Mouse (Mus musculus): ENCODE measurements around the gene Pdzk1. TPM values are rescaled to one million over a fixed set of nuclear protein-coding genes. Genes with fewer than 3 reads are reported as not detected.

The Pdzk1 gene
- total and polyA plus RNA-seq, 3 experiments = 0.13 TPM; not detected in 2

DNA sequence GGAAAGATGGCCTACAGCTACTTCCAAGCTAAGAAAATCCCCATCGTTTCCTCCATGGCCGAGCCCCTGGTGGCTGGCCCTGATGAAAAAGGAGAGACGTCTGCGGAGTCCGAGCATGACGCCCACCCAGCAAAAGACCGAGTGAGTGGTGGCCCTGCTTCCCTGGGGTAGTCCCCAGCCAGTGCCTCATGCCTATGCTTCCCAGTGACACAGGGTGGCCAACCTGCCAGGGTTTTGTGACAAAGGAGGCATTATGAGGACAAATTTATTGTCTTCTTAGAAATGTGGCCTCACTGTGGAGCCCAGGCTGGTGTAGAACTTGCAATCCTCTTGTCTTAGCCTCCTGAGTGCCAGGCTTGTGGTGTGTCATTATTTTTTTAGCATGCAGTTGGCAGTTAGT is 40.0 kb downstream of the Pdzk1 start:
- no peak overlapping the region for H3K27ac ChIP-seq (ENCODE audit: insufficient read depth, low read depth)
- no peak for DNase-seq (ENCODE audit: extremely low read depth)
- in situ Hi-C loops (cut with MboI; ENCODE audit: low pct_ligation_motif_present, low pct_unique_long_range_greater_than_20kb, low sequenced_read_pairs) (no loop called here), dilution Hi-C loops (cut with MboI; ENCODE audit: extremely low pct_ligation_motif_present, extremely low pct_unique_long_range_greater_than_20kb, low sequenced_read_pairs) (no loop called here)
- H3K4me2 ChIP-seq (ENCODE audit: insufficient read depth, low read depth, poor library complexity, severe bottlenecking) = no peak overlapping the region
- TF ChIP-seq MAFK (IDR thresholded peaks at IDR 0.05; ENCODE audit: insufficient replicate concordance, low read length) (no peak), MAZ (IDR thresholded peaks at IDR 0.05; ENCODE audit: low read depth, low read length) (no peak), ZC3H11A (IDR thresholded peaks at IDR 0.05; ENCODE audit: low read depth, low read length) (no peak), UBTF (IDR thresholded peaks at IDR 0.05; ENCODE audit: low read depth, low read length) (no peak), IRF4 (IDR thresholded peaks at IDR 0.05; ENCODE audit: low read depth, low read length) (no peak), E2F4 (IDR thresholded peaks at IDR 0.05; ENCODE audit: insufficient replicate concordance, low read depth, low read length) (no peak), BHLHE40 (IDR thresholded peaks at IDR 0.05; ENCODE audit: low read depth, low read length) (no peak), EP300 (IDR thresholded peaks at IDR 0.05; ENCODE audit: low read length) (no peak), CHD2 (IDR thresholded peaks at IDR 0.05; ENCODE audit: low read length) (no peak), POLR2A (IDR thresholded peaks at IDR 0.05; ENCODE audit: low read depth, low read length) (no peak), CTCF (conservative IDR thresholded peaks at IDR 0.05 in 1 of 2, IDR thresholded peaks at IDR 0.05 in 1 of 2; ENCODE audit: low read depth in 2 of 2, low read length in 2 of 2) (no peak), TCF12 (IDR thresholded peaks at IDR 0.05; ENCODE audit: low read depth, low read length) (no peak), KAT2A (IDR thresholded peaks at IDR 0.05; ENCODE audit: insufficient replicate concordance, low read length) (no peak), MYC (IDR thresholded peaks at IDR 0.05; ENCODE audit: low read depth, low read length) (no peak), MXI1 (IDR thresholded peaks at IDR 0.05; ENCODE audit: low read depth, low read length) (no peak), HCFC1 (IDR thresholded peaks at IDR 0.05; ENCODE audit: low read depth, low read length) (no peak), ZMIZ1 (IDR thresholded peaks at IDR 0.05; ENCODE audit: low read depth, low read length) (no peak), NELFE (IDR thresholded peaks at IDR 0.05; ENCODE audit: low read depth, low read length) (no peak), POLR2AphosphoS2 (IDR thresholded peaks at IDR 0.05; ENCODE audit: low read depth, low read length) (no peak)
- no peak overlapping the region for H3K9ac ChIP-seq (ENCODE audit: insufficient read depth, low read depth)
- H3K36me3 ChIP-seq (replicated peaks in 1 of 2; ENCODE audit: control insufficient read depth in 1 of 2, insufficient read depth in 1 of 2, low read length in 1 of 2) = peaks cover 43 to 62% of the 10 kb centered on the region in 2 experiments
- no peaks in the 10 kb centered on the region for H3K79me2 ChIP-seq (replicated peaks; ENCODE audit: control insufficient read depth, extremely low read depth, insufficient read depth, poor library complexity, severe bottlenecking)
- no peaks in the 10 kb centered on the region for H3K27me3 ChIP-seq (replicated peaks)
- no peaks in the 10 kb centered on the region for H3K4me1 ChIP-seq (ENCODE audit: control insufficient read depth in 1 of 2, insufficient read depth in 2 of 2)
- H3K4me3 ChIP-seq (replicated peaks in 1 of 3; ENCODE audit: low read depth in 2 of 3, low read length in 2 of 3, poor library complexity in 1 of 3) = no peak overlapping the region
- H3K9me3 ChIP-seq (replicated peaks; ENCODE audit: low read length) = no peaks in the 10 kb centered on the region

DNA sequence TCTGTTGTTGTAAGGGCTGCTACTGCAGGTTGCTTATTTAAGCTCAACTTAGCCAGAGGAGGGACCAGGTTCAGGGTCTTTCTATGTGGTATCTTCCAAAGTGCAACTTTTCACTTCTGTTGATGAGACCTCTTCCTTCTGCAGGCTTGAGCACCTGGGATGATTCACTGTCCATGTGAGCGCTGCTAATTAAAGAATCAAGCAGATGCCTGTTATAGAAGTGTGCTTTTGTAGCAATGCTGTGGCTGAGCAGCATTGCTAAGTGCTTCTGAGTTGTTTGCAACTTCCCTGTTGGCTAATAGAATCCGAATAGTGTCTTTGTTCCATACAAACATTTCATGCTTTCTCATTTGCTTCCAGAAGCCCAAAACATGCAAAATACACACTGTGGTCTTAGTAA is 41.2 kb downstream of the Pdzk1 start:
- in situ Hi-C loops (cut with MboI; ENCODE audit: low pct_ligation_motif_present, low pct_unique_long_range_greater_than_20kb, low sequenced_read_pairs) (no loop called here), dilution Hi-C loops (cut with MboI; ENCODE audit: extremely low pct_ligation_motif_present, extremely low pct_unique_long_range_greater_than_20kb, low sequenced_read_pairs) (no loop called here)
- no peaks in the 10 kb centered on the region for H3K9me3 ChIP-seq (replicated peaks; ENCODE audit: low read length)
- DNase-seq (ENCODE audit: extremely low read depth) = no peak
- no peak overlapping the region for H3K27ac ChIP-seq (ENCODE audit: insufficient read depth, low read depth)
- no peaks in the 10 kb centered on the region for H3K4me1 ChIP-seq (ENCODE audit: control insufficient read depth in 1 of 2, insufficient read depth in 2 of 2)
- no peaks in the 10 kb centered on the region for H3K79me2 ChIP-seq (replicated peaks; ENCODE audit: control insufficient read depth, extremely low read depth, insufficient read depth, poor library complexity, severe bottlenecking)
- TF ChIP-seq ZNF384 (IDR thresholded peaks at IDR 0.05; ENCODE audit: low read depth, low read length) = no peak
- H3K27me3 ChIP-seq (replicated peaks) = no peaks in the 10 kb centered on the region
- H3K4me2 ChIP-seq (ENCODE audit: insufficient read depth, low read depth, poor library complexity, severe bottlenecking) = no peak overlapping the region
- no peak overlapping the region for H3K4me3 ChIP-seq (replicated peaks in 1 of 3; ENCODE audit: low read depth in 2 of 3, low read length in 2 of 3, poor library complexity in 1 of 3)
- H3K36me3 ChIP-seq (replicated peaks in 1 of 2; ENCODE audit: control insufficient read depth in 1 of 2, insufficient read depth in 1 of 2, low read length in 1 of 2) = peaks cover 52 to 72% of the 10 kb centered on the region in 2 experiments
- no peak overlapping the region for H3K9ac ChIP-seq (ENCODE audit: insufficient read depth, low read depth)

All from CH12.LX (cell line).